Mouse (Mus musculus): Measurements from ENCODE around the gene Parva. TPM values are rescaled to one million over a fixed set of nuclear protein-coding genes. Genes with fewer than 3 reads are reported as not detected.

Parva gene
- polyA plus RNA-seq, 1 experiment from 2014 or later: 24.6 TPM

DNA sequence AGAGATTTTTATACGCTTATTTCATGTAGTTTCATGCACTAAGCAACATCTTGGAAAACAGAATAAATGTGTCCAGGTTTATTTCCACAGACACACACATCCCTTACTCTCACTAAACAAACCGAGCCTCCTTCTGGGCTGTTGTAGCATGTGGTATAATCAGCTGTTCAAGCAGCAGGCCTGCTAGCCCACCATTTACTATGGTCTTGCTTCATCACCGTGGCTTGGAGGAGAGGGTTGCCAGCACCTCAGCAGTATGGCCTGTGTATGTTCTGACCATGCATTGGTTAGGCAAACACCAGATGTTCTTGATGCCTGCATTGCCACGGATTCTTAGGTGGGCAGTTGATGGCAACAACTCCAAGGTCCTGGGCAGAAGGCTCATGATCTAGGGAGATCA lies 30.6 kb downstream of the Parva start:
- DNase-seq: no peak
- Histone ChIP-seq H3K9ac (replicated peaks; ENCODE audit: low read length) (no peak overlapping the region), H3K4me3 (replicated peaks; ENCODE audit: low read depth, low read length) (no peak overlapping the region), H3K36me3 (ENCODE audit: control insufficient read depth, insufficient read depth, low read length) (no peaks in the 10 kb centered on the region), H3K9me3 (ENCODE audit: control insufficient read depth, low read length) (no peaks in the 10 kb centered on the region), H3K27me3 (ENCODE audit: control insufficient read depth, insufficient read depth, low read length) (no peaks in the 10 kb centered on the region), H3K4me2 (ENCODE audit: low read length) (no peak overlapping the region), H3K27ac (replicated peaks; ENCODE audit: low read depth, low read length) (no peak overlapping the region), H3K4me1 (ENCODE audit: control insufficient read depth, insufficient read depth, low read length) (0 out of 2 replicates have a peak, but pooled peaks cover 10% of the 10 kb centered on the region)
- 88% methylated on average over 4 of the region's 4 CpGs for WGBS
- ATAC-seq (ENCODE audit: low FRiP score, low TSS enrichment): no peak

GRCm38 (mm10) chr7:112458440-112458839 lies 31.1 kb downstream of the Parva start:
- WGBS: 81% methylated on average over 5 of the region's 5 CpGs
- no peak for DNase-seq

DNA sequence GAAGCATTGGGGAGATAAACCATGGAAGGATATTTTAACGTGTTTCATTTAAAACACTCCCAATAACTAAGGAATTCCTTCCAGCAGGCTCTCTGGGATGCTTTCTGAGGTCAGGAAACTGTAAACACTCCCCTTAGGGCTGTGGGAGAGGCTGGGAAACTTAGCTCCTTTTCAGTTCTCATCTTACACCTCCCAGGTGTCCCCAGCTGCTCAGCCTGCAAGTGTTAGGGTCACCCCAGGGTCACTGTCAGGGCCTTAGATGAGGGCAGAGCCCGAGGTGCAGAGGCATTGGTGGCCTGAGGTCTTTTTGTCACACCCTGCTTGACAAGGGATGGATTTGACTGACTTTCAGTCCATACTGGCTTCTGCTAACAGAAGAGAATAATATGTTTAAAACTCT lies 35.8 kb downstream of the Parva start:
- H3K27me3 ChIP-seq (ENCODE audit: control insufficient read depth, insufficient read depth, low read length): no peaks in the 10 kb centered on the region
- DNase-seq (no peak), ATAC-seq (ENCODE audit: low FRiP score, low TSS enrichment) (no peak)
- 16% methylated on average over 2 of the region's 2 CpGs for WGBS
- no peak overlapping the region for H3K4me2 ChIP-seq (ENCODE audit: low read length)
- H3K9me3 ChIP-seq (ENCODE audit: control insufficient read depth, low read length): no peaks in the 10 kb centered on the region
- H3K9ac ChIP-seq (replicated peaks; ENCODE audit: low read length): no peak overlapping the region
- 0 out of 2 replicates have a peak, but pooled peaks cover 3% of the 10 kb centered on the region for H3K4me1 ChIP-seq (ENCODE audit: control insufficient read depth, insufficient read depth, low read length)
- H3K36me3 ChIP-seq (ENCODE audit: control insufficient read depth, insufficient read depth, low read length): no peaks in the 10 kb centered on the region
- no peak overlapping the region for H3K4me3 ChIP-seq (replicated peaks; ENCODE audit: low read depth, low read length)
- H3K27ac ChIP-seq (replicated peaks; ENCODE audit: low read depth, low read length): no peak overlapping the region

More at GRCm38 (mm10) chr7:112458440-112458839, 31.1 kb downstream of the Parva start:
- no peak overlapping the region for H3K4me3 ChIP-seq (replicated peaks; ENCODE audit: low read depth, low read length)
- no peak overlapping the region for H3K4me2 ChIP-seq (ENCODE audit: low read length)
- no peak overlapping the region for H3K9ac ChIP-seq (replicated peaks; ENCODE audit: low read length)
- H3K9me3 ChIP-seq (ENCODE audit: control insufficient read depth, low read length): no peaks in the 10 kb centered on the region
- H3K36me3 ChIP-seq (ENCODE audit: control insufficient read depth, insufficient read depth, low read length): no peaks in the 10 kb centered on the region
- H3K27me3 ChIP-seq (ENCODE audit: control insufficient read depth, insufficient read depth, low read length): no peaks in the 10 kb centered on the region
- 0 out of 2 replicates have a peak, but pooled peaks cover 10% of the 10 kb centered on the region for H3K4me1 ChIP-seq (ENCODE audit: control insufficient read depth, insufficient read depth, low read length)
- no peak for ATAC-seq (ENCODE audit: low FRiP score, low TSS enrichment)
- no peak overlapping the region for H3K27ac ChIP-seq (replicated peaks; ENCODE audit: low read depth, low read length)

GRCm38 (mm10) chr7:112465920-112466319 lies 38.6 kb downstream of the Parva start:
- Histone ChIP-seq H3K4me2 (ENCODE audit: low read length) (no peak overlapping the region), H3K36me3 (ENCODE audit: control insufficient read depth, insufficient read depth, low read length) (no peaks in the 10 kb centered on the region), H3K27ac (replicated peaks; ENCODE audit: low read depth, low read length) (no peak overlapping the region), H3K4me3 (replicated peaks; ENCODE audit: low read depth, low read length) (no peak overlapping the region), H3K27me3 (ENCODE audit: control insufficient read depth, insufficient read depth, low read length) (no peaks in the 10 kb centered on the region), H3K4me1 (ENCODE audit: control insufficient read depth, insufficient read depth, low read length) (0 out of 2 replicates have a peak, but pooled peaks cover 3% of the 10 kb centered on the region), H3K9me3 (ENCODE audit: control insufficient read depth, low read length) (no peaks in the 10 kb centered on the region), H3K9ac (replicated peaks; ENCODE audit: low read length) (no peak overlapping the region)
- ATAC-seq (ENCODE audit: low FRiP score, low TSS enrichment) (no peak), DNase-seq (peak; percentile 37)
- WGBS: 79% methylated on average over 3 of the region's 3 CpGs

DNA sequence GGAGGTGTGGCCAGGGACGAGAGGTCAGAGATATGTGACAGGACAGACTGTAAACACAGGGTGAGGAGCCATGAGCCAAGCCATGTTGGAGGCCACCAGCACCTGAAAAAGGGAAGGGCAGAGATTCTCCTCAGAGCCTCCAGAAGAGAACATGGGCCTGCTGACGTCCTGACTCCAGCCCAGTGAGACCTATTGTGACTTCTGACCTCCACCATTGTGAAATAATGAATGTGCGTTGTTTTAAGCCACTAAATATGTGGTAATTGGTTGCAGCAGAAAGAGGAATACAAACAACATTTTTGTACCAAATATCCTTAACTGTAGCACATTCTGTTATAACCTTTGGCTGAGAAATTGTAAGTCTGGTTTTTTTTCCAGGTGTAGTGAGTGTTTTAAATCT lies 39.5 kb downstream of the Parva start:
- DNase-seq (no peak), ATAC-seq (ENCODE audit: low FRiP score, low TSS enrichment) (no peak)
- H3K27me3 ChIP-seq (ENCODE audit: control insufficient read depth, insufficient read depth, low read length): no peaks in the 10 kb centered on the region
- H3K4me1 ChIP-seq (ENCODE audit: control insufficient read depth, insufficient read depth, low read length): 0 out of 2 replicates have a peak, but pooled peaks cover 3% of the 10 kb centered on the region
- no peak overlapping the region for H3K4me2 ChIP-seq (ENCODE audit: low read length)
- H3K4me3 ChIP-seq (replicated peaks; ENCODE audit: low read depth, low read length): no peak overlapping the region
- 77% methylated on average over 3 of the region's 3 CpGs for WGBS
- no peak overlapping the region for H3K27ac ChIP-seq (replicated peaks; ENCODE audit: low read depth, low read length)
- no peak overlapping the region for H3K9ac ChIP-seq (replicated peaks; ENCODE audit: low read length)
- H3K36me3 ChIP-seq (ENCODE audit: control insufficient read depth, insufficient read depth, low read length): no peaks in the 10 kb centered on the region
- H3K9me3 ChIP-seq (ENCODE audit: control insufficient read depth, low read length): no peaks in the 10 kb centered on the region

- Histone ChIP-seq H3K27me3 (ENCODE audit: control insufficient read depth, insufficient read depth, low read length) (no peaks in the 10 kb centered on the region), H3K4me2 (ENCODE audit: low read length) (no peak overlapping the region), H3K36me3 (ENCODE audit: control insufficient read depth, insufficient read depth, low read length) (no peaks in the 10 kb centered on the region), H3K27ac (replicated peaks; ENCODE audit: low read depth, low read length) (peak overlapping the region; percentile 37), H3K4me3 (replicated peaks; ENCODE audit: low read depth, low read length) (no peak overlapping the region), H3K9ac (replicated peaks; ENCODE audit: low read length) (no peak overlapping the region), H3K9me3 (ENCODE audit: control insufficient read depth, low read length) (no peaks in the 10 kb centered on the region), H3K4me1 (ENCODE audit: control insufficient read depth, insufficient read depth, low read length) (0 out of 2 replicates have a peak, but pooled peaks cover 3% of the 10 kb centered on the region)
- peak; percentile 75; the same call in 1 of the 2 replicates for ATAC-seq (ENCODE audit: low FRiP score, low TSS enrichment)
- peak; percentile 70 for DNase-seq
- 6% methylated on average over 11 of the region's 11 CpGs for WGBS
Measured at GRCm38 (mm10) chr7:112467687-112468111, 40.4 kb downstream of the Parva start.

DNA sequence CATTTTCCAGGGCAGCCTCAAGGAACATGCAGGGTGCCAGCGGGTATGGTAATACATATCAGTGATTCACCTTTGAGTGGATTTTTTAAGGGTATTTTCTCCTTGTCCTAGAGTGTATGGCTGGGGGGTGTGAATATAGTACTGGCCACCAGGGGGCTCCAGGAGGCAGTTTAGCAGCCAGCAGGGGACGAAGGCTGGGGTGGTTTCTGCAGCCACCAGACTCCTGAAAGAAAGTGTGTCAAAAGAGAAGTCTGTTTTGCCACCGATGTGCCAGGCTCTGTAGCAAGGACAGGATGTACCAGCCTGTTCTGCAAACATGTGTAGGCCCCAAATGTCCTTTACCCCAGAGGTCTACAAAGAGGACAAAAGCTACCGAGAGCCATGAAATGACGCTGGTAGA lies 42.5 kb downstream of the Parva start:
- no peak overlapping the region for H3K4me2 ChIP-seq (ENCODE audit: low read length)
- H3K36me3 ChIP-seq (ENCODE audit: control insufficient read depth, insufficient read depth, low read length): no peaks in the 10 kb centered on the region
- H3K4me1 ChIP-seq (ENCODE audit: control insufficient read depth, insufficient read depth, low read length): peaks cover 7% of the 10 kb centered on the region
- H3K27me3 ChIP-seq (ENCODE audit: control insufficient read depth, insufficient read depth, low read length): no peaks in the 10 kb centered on the region
- WGBS: 42% methylated on average over 5 of the region's 5 CpGs
- DNase-seq (peak; percentile 85), ATAC-seq (ENCODE audit: low FRiP score, low TSS enrichment) (no peak)
- no peaks in the 10 kb centered on the region for H3K9me3 ChIP-seq (ENCODE audit: control insufficient read depth, low read length)
- H3K9ac ChIP-seq (replicated peaks; ENCODE audit: low read length): no peak overlapping the region
- no peak overlapping the region for H3K27ac ChIP-seq (replicated peaks; ENCODE audit: low read depth, low read length)
- H3K4me3 ChIP-seq (replicated peaks; ENCODE audit: low read depth, low read length): no peak overlapping the region

DNA sequence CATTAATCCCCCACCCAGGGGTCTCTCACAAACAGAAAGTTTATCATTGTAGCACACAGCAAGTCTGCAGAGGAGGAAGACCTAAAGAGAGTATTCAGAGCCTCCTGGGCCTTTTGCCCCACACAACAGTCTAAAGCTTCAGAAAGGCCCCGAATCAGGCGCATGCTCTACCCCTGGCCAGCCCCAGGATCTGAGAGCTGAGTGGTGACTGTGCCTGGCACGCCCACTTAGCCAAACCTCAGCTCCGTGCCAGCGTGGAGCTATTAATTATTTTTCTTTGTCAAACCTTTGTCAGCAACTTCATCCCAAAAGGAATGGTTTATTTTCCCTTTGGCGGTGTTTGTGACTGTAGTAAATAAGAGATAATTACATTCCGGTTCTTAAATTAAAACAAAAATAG lies 44.0 kb downstream of the Parva start:
- Histone ChIP-seq H3K27ac (replicated peaks; ENCODE audit: low read depth, low read length) (no peak overlapping the region), H3K4me1 (ENCODE audit: control insufficient read depth, insufficient read depth, low read length) (peaks cover 7% of the 10 kb centered on the region), H3K27me3 (ENCODE audit: control insufficient read depth, insufficient read depth, low read length) (no peaks in the 10 kb centered on the region), H3K9ac (replicated peaks; ENCODE audit: low read length) (no peak overlapping the region), H3K4me3 (replicated peaks; ENCODE audit: low read depth, low read length) (no peak overlapping the region), H3K4me2 (ENCODE audit: low read length) (no peak overlapping the region), H3K9me3 (ENCODE audit: control insufficient read depth, low read length) (no peaks in the 10 kb centered on the region), H3K36me3 (ENCODE audit: control insufficient read depth, insufficient read depth, low read length) (no peaks in the 10 kb centered on the region)
- WGBS: 71% methylated on average over 7 of the region's 7 CpGs
- DNase-seq (no peak), ATAC-seq (ENCODE audit: low FRiP score, low TSS enrichment) (no peak)

GRCm38 (mm10) chr7:112472024-112472707 lies 44.9 kb downstream of the Parva start:
- Histone ChIP-seq H3K9ac (replicated peaks; ENCODE audit: low read length) (no peak overlapping the region), H3K4me1 (ENCODE audit: control insufficient read depth, insufficient read depth, low read length) (peaks cover 7% of the 10 kb centered on the region), H3K27me3 (ENCODE audit: control insufficient read depth, insufficient read depth, low read length) (no peaks in the 10 kb centered on the region), H3K9me3 (ENCODE audit: control insufficient read depth, low read length) (no peaks in the 10 kb centered on the region), H3K4me3 (replicated peaks; ENCODE audit: low read depth, low read length) (no peak overlapping the region), H3K36me3 (ENCODE audit: control insufficient read depth, insufficient read depth, low read length) (no peaks in the 10 kb centered on the region), H3K4me2 (ENCODE audit: low read length) (no peak overlapping the region), H3K27ac (replicated peaks; ENCODE audit: low read depth, low read length) (no peak overlapping the region)
- 84% methylated on average over 10 of the region's 10 CpGs for WGBS
- ATAC-seq (ENCODE audit: low FRiP score, low TSS enrichment): no peak
- no peak for DNase-seq

All from midbrain, embryonic 14.5 days (tissue).